Mouse (Mus musculus): Measurements from ENCODE around the gene Coq10b. TPM values are rescaled to one million over a fixed set of nuclear protein-coding genes. Genes with fewer than 3 reads are reported as not detected.

The Coq10b gene
- total RNA-seq (2023; ENCODE audit: inconsistent age), result 58.6 to 71.0 TPM (median 59.8 TPM) in 4 replicates

DNA sequence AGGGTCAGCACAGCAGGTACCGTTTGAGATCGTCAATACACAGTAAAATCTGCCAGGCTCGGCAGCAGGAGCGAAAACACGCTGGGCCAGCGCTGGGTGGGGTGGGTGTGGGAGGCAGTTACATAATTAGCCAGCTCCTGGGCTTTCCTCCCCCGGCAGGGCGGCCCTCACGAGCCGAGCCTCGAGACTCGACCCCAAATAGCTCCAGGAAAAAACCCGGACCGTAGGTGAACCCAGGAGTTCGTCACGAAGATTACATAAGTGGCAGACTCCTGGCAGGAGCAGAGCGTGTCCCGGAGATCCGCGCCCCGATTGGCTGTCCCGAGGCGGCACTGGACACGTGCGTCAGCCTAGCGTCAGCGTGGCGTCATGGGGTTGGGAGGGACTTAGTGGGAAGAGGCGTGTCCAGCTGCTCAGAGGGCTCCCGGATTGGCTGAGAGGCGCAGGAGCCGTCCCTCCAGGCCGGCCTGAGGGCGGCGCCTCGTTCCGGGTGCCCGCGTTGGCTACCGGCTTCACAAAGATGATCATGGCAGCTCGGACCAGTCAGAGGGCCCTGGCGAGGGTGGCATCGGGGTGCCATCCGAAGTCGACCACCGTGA lies at the start of gene Coq10b:
Coq10b (plus strand) TSS at position 416 of the 599 bp plus-strand sequence.

DNA sequence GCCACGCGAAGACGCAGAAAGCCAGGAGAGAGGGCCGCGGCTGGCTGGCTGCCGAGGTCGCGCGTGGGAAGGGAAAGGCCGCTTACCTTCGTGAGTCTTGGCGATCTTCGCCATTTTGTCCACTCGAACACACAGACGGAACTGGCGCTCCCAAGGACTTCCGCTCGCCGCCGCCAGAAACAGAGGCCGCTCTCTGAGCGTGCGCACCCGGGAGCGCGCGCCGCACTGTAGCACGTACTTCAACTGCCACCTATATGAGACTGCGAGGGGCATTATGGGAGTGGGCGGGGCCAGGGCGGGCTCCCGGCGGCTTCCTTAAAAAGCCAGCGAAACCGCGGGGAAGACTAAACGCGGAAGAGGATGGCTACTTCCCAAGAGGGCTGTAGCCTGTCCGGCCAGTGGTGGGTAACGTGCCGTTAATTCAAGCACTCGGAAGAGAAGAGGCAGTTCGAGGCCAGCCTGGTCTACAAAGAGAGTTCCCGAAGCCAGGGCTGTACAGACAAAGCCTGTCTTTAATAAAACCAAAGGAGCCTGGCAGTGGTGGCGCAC lies 25.2 kb upstream of the Coq10b start, which contains the start of gene Sf3b1:
Sf3b1 (minus strand) TSS at position 229 of the 549 bp plus-strand sequence.

DNA sequence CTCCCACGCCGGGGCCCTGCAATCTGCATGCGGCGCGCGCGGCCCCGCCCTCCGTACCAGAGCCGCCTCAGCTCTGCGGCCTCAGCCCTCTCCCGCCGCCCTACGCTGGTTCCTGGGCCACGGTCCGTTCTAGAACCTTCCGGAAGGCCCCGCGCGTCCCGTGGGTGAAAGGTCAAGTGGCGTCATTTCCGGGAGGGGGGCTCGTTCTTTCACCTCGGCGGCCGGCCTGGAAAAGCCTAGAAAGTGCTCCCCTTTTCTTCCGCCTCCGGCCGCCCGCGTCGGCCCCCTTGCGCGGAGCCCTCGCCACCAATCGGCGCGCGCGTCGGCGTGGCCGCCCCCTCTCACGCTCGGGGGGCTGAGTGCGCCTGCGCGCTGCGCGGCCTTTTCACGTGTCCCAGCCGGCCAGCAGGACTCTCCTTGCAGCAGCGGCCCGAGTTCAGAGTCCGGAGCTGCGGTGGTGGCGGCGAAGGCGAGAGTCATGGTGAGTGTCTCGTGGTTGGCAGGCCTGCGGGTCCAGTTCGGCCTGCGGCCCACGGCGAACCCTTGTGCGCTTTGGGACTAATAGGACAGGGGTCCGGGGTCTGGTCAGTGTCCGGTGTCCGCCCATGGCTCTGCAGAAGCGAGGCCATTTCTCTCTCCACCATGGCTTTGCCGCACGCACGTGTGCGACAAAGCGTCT lies 35.5 kb downstream of the Coq10b start, which contains the start of the genes Hspe1 and Hspd1:
Hspe1 (plus strand) TSS at position 201 of the 679 bp plus-strand sequence.
Hspd1 (minus strand) TSS at position 312 of the 679 bp plus-strand sequence.

Other genes starting within 250 kb of the Coq10b start
- 368 to 400 TPM (median 389 TPM) in 4 replicates for gene Ankrd44, start 126.4 kb upstream of the Coq10b start, total RNA-seq (2023; ENCODE audit: inconsistent age)
- 442 to 464 TPM (median 452 TPM) in 4 replicates for gene Sf3b1, start 25.3 kb upstream of the Coq10b start, total RNA-seq (2023; ENCODE audit: inconsistent age)
- gene Hspe1, start 35.4 kb downstream of the Coq10b start, total RNA-seq (2023; ENCODE audit: inconsistent age), result 106 to 146 TPM (median 136 TPM) in 4 replicates
- gene Hspd1, start 35.5 kb downstream of the Coq10b start, total RNA-seq (2023; ENCODE audit: inconsistent age), result 111 to 133 TPM (median 124 TPM) in 4 replicates
- 95.9 to 111 TPM (median 103 TPM) in 4 replicates for gene Mob4, start 78.5 kb downstream of the Coq10b start, total RNA-seq (2023; ENCODE audit: inconsistent age)
- 8.6 to 13.0 TPM (median 9.3 TPM) in 4 replicates for gene Rftn2, start 174.0 kb downstream of the Coq10b start, total RNA-seq (2023; ENCODE audit: inconsistent age)
- gene Mars2, start 184.4 kb downstream of the Coq10b start, total RNA-seq (2023; ENCODE audit: inconsistent age), result 10.8 to 11.5 TPM (median 11.3 TPM) in 4 replicates

Measured in B cell, adult (primary cell).